8 mouse cellular contexts compared by ENCODE assay signal in the genomic region with DNA sequence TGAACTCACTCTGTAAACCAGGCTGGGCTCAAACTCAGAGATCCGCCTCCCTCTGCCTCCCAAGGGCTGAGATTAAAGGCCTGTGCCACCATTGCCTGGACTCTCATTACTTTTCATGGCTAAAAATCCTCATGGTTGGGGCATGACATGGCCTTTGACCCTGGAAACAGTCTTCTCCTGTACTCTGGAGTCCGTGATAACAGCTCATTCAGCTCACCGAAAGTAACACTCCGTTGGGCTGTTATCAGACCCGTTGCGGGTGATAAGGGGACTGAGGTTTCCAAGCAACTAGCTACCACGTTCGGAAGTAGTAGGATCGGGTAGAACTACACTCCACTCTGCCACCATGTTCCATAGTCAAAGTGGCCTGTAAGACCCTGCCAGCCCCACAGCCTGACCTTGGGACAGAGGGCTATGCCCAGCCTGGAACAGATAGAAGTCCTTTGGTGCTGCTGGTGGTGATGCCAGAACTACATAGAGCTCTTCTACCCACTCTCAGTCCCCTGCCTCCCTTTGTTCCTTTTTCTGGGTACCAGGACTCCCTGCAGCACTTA. TPM values are rescaled to one million over a fixed set of nuclear protein-coding genes. Genes with fewer than 3 reads are reported as not detected.
DNase-seq lines count a peak whose midpoint lies in the region; ATAC-seq and TF ChIP-seq lines count a peak whose summit lies in the region.

No protein-coding gene starts in this region.

- H3K9me3 ChIP-seq in heart, embryonic 10.5 days, result no peaks in the 10 kb centered on the region
- H3K9me3 ChIP-seq in E14TG2a.4 (ENCODE audit: low read length), result no peaks in the 10 kb centered on the region
- H3K9me3 ChIP-seq in heart, embryonic 12.5 days (replicated peaks), result no peaks in the 10 kb centered on the region
- no peaks in the 10 kb centered on the region for H3K9me3 ChIP-seq in liver, embryonic 13.5 days (replicated peaks)

- no peaks in the 10 kb centered on the region for H3K27me3 ChIP-seq in heart, embryonic 10.5 days (ENCODE audit: insufficient read depth, poor library complexity, severe bottlenecking)
- H3K27me3 ChIP-seq in E14TG2a.4 (ENCODE audit: insufficient read depth, low read length), result no peaks in the 10 kb centered on the region
- H3K27me3 ChIP-seq in heart, embryonic 12.5 days (replicated peaks), result no peaks in the 10 kb centered on the region
- H3K27me3 ChIP-seq in liver, embryonic 13.5 days, result no peaks in the 10 kb centered on the region

- H3K4me1 ChIP-seq in heart, embryonic 10.5 days, result peaks cover 75% of the 10 kb centered on the region
- H3K4me1 ChIP-seq in E14TG2a.4 (replicated peaks; ENCODE audit: low read depth, low read length), result peaks cover 92% of the 10 kb centered on the region
- H3K4me1 ChIP-seq in heart, embryonic 12.5 days (replicated peaks), result peaks cover 80% of the 10 kb centered on the region
- peaks cover 94% of the 10 kb centered on the region for H3K4me1 ChIP-seq in liver, embryonic 13.5 days (replicated peaks)

- DNase-seq in heart, embryonic 10.5 days (ENCODE audit: low spot score), result peak; percentile 83
- DNase-seq in heart, adult 8-10 months (ENCODE audit: low spot score), result no peak
- DNase-seq in liver, embryonic 13.5 days, result peak; percentile 46
- DNase-seq in thymus, postnatal 14 days, result no peak
- DNase-seq in layer of hippocampus, postnatal 36 days, result no peak
- DNase-seq in right cerebral cortex, adult 18-20 months, result no peak

- H3K4me3 ChIP-seq in heart, embryonic 10.5 days, result peak overlapping the region; percentile 36
- H3K4me3 ChIP-seq in E14TG2a.4 (replicated peaks; ENCODE audit: low read length), result peak overlapping the region; percentile 17; the same call in 1 of the 2 replicates
- H3K4me3 ChIP-seq in heart, embryonic 12.5 days, result peak overlapping the region; percentile 12
- 0 out of 2 replicates have a peak overlapping the region, but pooled peaks have one; percentile 3 for H3K4me3 ChIP-seq in liver, embryonic 13.5 days (replicated peaks)

- peak overlapping the region; percentile 95 for H3K4me2 ChIP-seq in heart, embryonic 12.5 days
- peak overlapping the region; percentile 51 for H3K4me2 ChIP-seq in liver, embryonic 13.5 days

- no peak for TF ChIP-seq CTCF in E14TG2a.4 (conservative IDR thresholded peaks at IDR 0.05; ENCODE audit: low read length)

- 13% methylated on average over 9 of the region's 9 CpGs for WGBS in heart, embryonic 10.5 days
- 7% methylated on average over 9 of the region's 9 CpGs for WGBS in heart, embryonic 12.5 days
- 3% methylated on average over 9 of the region's 9 CpGs for WGBS in liver, embryonic 13.5 days (ENCODE audit: insufficient replicate concordance)

- H3K36me3 ChIP-seq in heart, embryonic 10.5 days, result peaks cover 57% of the 10 kb centered on the region
- H3K36me3 ChIP-seq in E14TG2a.4 (ENCODE audit: insufficient read depth, low read length), result peaks cover 91% of the 10 kb centered on the region
- peaks cover 49% of the 10 kb centered on the region for H3K36me3 ChIP-seq in heart, embryonic 12.5 days
- peaks cover 18% of the 10 kb centered on the region for H3K36me3 ChIP-seq in liver, embryonic 13.5 days

- H3K9ac ChIP-seq in heart, embryonic 12.5 days, result peak overlapping the region; percentile 97
- H3K9ac ChIP-seq in liver, embryonic 13.5 days, result peak overlapping the region; percentile 37; the same call in 1 of the 2 replicates

- peak overlapping the region; percentile 97 for H3K27ac ChIP-seq in heart, embryonic 10.5 days
- H3K27ac ChIP-seq in heart, embryonic 12.5 days (ENCODE audit: poor library complexity, severe bottlenecking), result peak overlapping the region; percentile 96
- H3K27ac ChIP-seq in liver, embryonic 13.5 days, result peak overlapping the region; percentile 74

- no peak for ATAC-seq in heart, embryonic 12.5 days (ENCODE audit: insufficient number of reproducible peaks, low FRiP score)
- peak; percentile 56 for ATAC-seq in liver, embryonic 13.5 days (ENCODE audit: low read depth)

RNA-seq across cellular contexts. Expression of gene Cd81, which starts 5.2 kb away (rescaled TPM):
- 472 and 583 TPM in 2 replicates for polyA plus RNA-seq in heart, embryonic 10.5 days (2016; fragmentation: Nextera tagmentation; extraction: Ambion mirVana)
- 100 to 1,000 TPM; 397 to 430 (median 418) TPM for total RNA-seq in heart, adult 8-10 months (2022)
- 701 and 712 TPM in 2 replicates for polyA plus RNA-seq in heart, embryonic 12.5 days (2016; fragmentation: Nextera tagmentation; extraction: Ambion mirVana)
- polyA plus RNA-seq in liver, embryonic 13.5 days (2015; fragmentation: Nextera tagmentation; extraction: Ambion mirVana), result 130 and 131 TPM in 2 replicates
- 100 to 1,000 TPM; 441 to 447 TPM for total RNA-seq in layer of hippocampus, postnatal 36 days (2021)

RNA-seq across cellular contexts. Expression of gene Tssc4, which starts 11.3 kb away (rescaled TPM):
- polyA plus RNA-seq in heart, embryonic 10.5 days (2016; fragmentation: Nextera tagmentation; extraction: Ambion mirVana), result 78.0 and 99.5 TPM in 2 replicates
- 10 to 100 TPM; 13.6 to 15.2 (median 14.3) TPM for total RNA-seq in heart, adult 8-10 months (2022)
- polyA plus RNA-seq in heart, embryonic 12.5 days (2016; fragmentation: Nextera tagmentation; extraction: Ambion mirVana), result 57.1 and 61.7 TPM in 2 replicates
- polyA plus RNA-seq in liver, embryonic 13.5 days (2015; fragmentation: Nextera tagmentation; extraction: Ambion mirVana), result 44.2 and 45.3 TPM in 2 replicates
- total RNA-seq in layer of hippocampus, postnatal 36 days (2021), result 10 to 100 TPM; 40.0 to 46.3 TPM

RNA-seq across cellular contexts. Expression of gene Trpm5, which starts 36.7 kb away (rescaled TPM):
- 1.1 and 1.5 TPM in 2 replicates for polyA plus RNA-seq in heart, embryonic 10.5 days (2016; fragmentation: Nextera tagmentation; extraction: Ambion mirVana)
- total RNA-seq in heart, adult 8-10 months (2022), result under 1 TPM in 1 of 4 experiments, not detected in 3; 0.28 TPM
- polyA plus RNA-seq in heart, embryonic 12.5 days (2016; fragmentation: Nextera tagmentation; extraction: Ambion mirVana), result 3.8 and 4.3 TPM in 2 replicates
- polyA plus RNA-seq in liver, embryonic 13.5 days (2015; fragmentation: Nextera tagmentation; extraction: Ambion mirVana), result 0.73 and 0.75 TPM in 2 replicates
- total RNA-seq in layer of hippocampus, postnatal 36 days (2021), result not detected

RNA-seq across cellular contexts. Expression of gene Kcnq1, which starts 48.4 kb away (rescaled TPM):
- polyA plus RNA-seq in heart, embryonic 10.5 days (2016; fragmentation: Nextera tagmentation; extraction: Ambion mirVana), result 5.4 and 10.5 TPM in 2 replicates
- 10 to 100 TPM; 30.9 to 36.9 (median 32.8) TPM for total RNA-seq in heart, adult 8-10 months (2022)
- polyA plus RNA-seq in heart, embryonic 12.5 days (2016; fragmentation: Nextera tagmentation; extraction: Ambion mirVana), result 12.9 and 15.8 TPM in 2 replicates
- polyA plus RNA-seq in liver, embryonic 13.5 days (2015; fragmentation: Nextera tagmentation; extraction: Ambion mirVana), result 0.27 and 0.57 TPM in 2 replicates
- 1 to 10 TPM in 1 of 2 experiments, under 1 TPM in 1; 0.55 to 1.1 TPM for total RNA-seq in layer of hippocampus, postnatal 36 days (2021)

RNA-seq across cellular contexts. Expression of gene Tspan32, which starts 52.9 kb away (rescaled TPM):
- polyA plus RNA-seq in heart, embryonic 10.5 days (2016; fragmentation: Nextera tagmentation; extraction: Ambion mirVana), result 19.3 and 21.1 TPM in 2 replicates
- 1 to 10 TPM in 1 of 4 experiments, under 1 TPM in 3; 0.27 to 2.8 (median 0.52) TPM for total RNA-seq in heart, adult 8-10 months (2022)
- polyA plus RNA-seq in heart, embryonic 12.5 days (2016; fragmentation: Nextera tagmentation; extraction: Ambion mirVana), result 7.0 and 7.7 TPM in 2 replicates
- polyA plus RNA-seq in liver, embryonic 13.5 days (2015; fragmentation: Nextera tagmentation; extraction: Ambion mirVana), result 89.4 and 99.6 TPM in 2 replicates
- total RNA-seq in layer of hippocampus, postnatal 36 days (2021), result under 1 TPM in 1 of 2 experiments, not detected in 1; 0.23 TPM

Comparison
In these comparisons a context has a peak if more than half of its experiments do, and no peak if none do; other contexts are left out.
1. DNase-seq: peak in heart, embryonic 10.5 days (single experiment) and liver, embryonic 13.5 days (single experiment); none in heart, adult 8-10 months (single experiment), thymus, postnatal 14 days (single experiment), layer of hippocampus, postnatal 36 days (0 of 2) and right cerebral cortex, adult 18-20 months (single experiment).
2. Peak in every context shown above with its lines, with median percentiles within 50 percentile points of each other: H3K27ac ChIP-seq and H3K4me3 ChIP-seq.